Mouse (Mus musculus): ENCODE measurements around the gene Crat.
A peak's percentile ranks its signal among the peaks of the same experiment; 100 is the strongest.

Gene Crat

GRCm38 (mm10) chr2:30372726-30373125 is 42.9 kb downstream of the Crat start:
- DNase-seq (ENCODE audit: low spot score in 2 of 2), result no peak

- no peak for DNase-seq (ENCODE audit: low spot score in 2 of 2)
Observed at GRCm38 (mm10) chr2:30371544-30371943, 44.1 kb downstream of the Crat start.

- no peak for DNase-seq (ENCODE audit: low spot score in 2 of 2)
Observed at GRCm38 (mm10) chr2:30366203-30366602, 49.4 kb downstream of the Crat start.

- DNase-seq (ENCODE audit: low spot score in 2 of 2), result no peak
Observed at GRCm38 (mm10) chr2:30365281-30366069, 50.1 kb downstream of the Crat start.

- peak; percentile 98 to 99 for DNase-seq (ENCODE audit: low spot score in 2 of 2)
Observed at GRCm38 (mm10) chr2:30363773-30364650, 51.6 kb downstream of the Crat start, which contains the start of gene Miga2. Miga2 (plus strand) TSS chr2:30364233.

- no peak for DNase-seq (ENCODE audit: low spot score in 2 of 2)
Observed at GRCm38 (mm10) chr2:30362865-30363264, 52.7 kb downstream of the Crat start.

- DNase-seq (ENCODE audit: low spot score in 2 of 2), result no peak
Observed at GRCm38 (mm10) chr2:30360626-30361025, 55.0 kb downstream of the Crat start.

- DNase-seq (ENCODE audit: low spot score in 2 of 2), result peak; percentile 63 to 81
Observed at GRCm38 (mm10) chr2:30358533-30359531, 56.8 kb downstream of the Crat start, which contains the start of gene Sh3glb2. Sh3glb2 (minus strand) TSS chr2:30359337.

- peak in 1 of 2 experiments; percentile 47 for DNase-seq (ENCODE audit: low spot score in 2 of 2)
Observed at GRCm38 (mm10) chr2:30357552-30358510, 57.8 kb downstream of the Crat start.

GRCm38 (mm10) chr2:30356906-30357305 is 58.7 kb downstream of the Crat start:
- DNase-seq (ENCODE audit: low spot score in 2 of 2), result no peak

- no peak for DNase-seq (ENCODE audit: low spot score in 2 of 2)
Observed at GRCm38 (mm10) chr2:30356266-30356665, 59.3 kb downstream of the Crat start.

- DNase-seq (ENCODE audit: low spot score in 2 of 2), result no peak
Observed at GRCm38 (mm10) chr2:30355861-30356260, 59.8 kb downstream of the Crat start.

GRCm38 (mm10) chr2:30351149-30351548 is 64.5 kb downstream of the Crat start:
- no peak for DNase-seq (ENCODE audit: low spot score in 2 of 2)
